Mouse (Mus musculus): ENCODE data around the gene Mapk9.

Gene Mapk9

DNA sequence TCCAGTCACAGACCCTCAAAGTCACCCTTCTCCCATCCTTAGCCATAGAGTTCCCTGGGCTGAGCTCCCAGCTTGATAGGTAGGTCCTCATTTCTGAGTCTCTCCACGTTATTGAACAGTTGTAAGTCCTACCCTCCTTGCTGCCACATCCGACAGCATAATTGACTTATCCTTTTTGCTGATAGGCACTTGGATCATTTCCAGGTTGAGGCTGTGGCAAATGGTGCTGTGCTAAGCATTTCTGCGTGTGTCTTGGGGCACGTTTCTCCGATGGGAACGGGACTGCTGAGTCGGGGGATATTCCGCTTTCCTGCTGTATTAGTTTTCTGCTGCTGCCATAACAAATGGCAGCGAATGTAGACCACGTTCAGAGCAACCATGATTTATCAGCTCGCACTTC lies 47.3 kb downstream of the Mapk9 start:
- DNase-seq (ENCODE audit: low read depth, low spot score), result no peak

DNA sequence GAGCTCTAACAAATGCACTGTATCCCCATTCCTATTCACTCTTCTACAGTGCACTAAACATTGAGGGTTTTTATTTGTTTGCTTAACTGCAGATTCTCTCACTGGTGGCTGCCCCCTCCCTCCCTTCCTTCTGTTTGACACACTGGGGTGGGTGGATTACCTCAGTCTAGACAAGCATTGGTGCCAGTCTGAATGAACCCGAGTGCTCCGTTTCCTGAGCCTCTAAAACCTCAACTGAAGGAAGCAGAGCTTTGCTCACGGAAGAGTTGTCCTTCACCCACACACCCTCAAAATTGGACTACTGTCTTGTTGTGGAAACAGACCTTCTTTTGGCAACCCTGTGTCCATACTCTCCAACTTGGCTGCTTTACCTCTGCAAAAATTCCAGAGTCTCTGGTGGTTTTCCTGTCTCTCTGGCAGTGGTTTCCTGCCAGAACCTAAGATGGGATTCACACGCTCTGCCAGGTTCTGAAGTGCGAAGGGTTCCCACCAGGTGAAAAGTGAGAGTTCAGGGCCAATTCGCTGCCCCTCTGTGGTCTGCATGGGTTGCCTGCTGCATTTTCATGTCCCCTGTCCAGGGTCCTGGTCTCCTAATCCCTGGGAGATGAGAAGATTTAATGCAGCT lies 49.5 kb downstream of the Mapk9 start:
- no peak for DNase-seq (ENCODE audit: low read depth, low spot score)

DNA sequence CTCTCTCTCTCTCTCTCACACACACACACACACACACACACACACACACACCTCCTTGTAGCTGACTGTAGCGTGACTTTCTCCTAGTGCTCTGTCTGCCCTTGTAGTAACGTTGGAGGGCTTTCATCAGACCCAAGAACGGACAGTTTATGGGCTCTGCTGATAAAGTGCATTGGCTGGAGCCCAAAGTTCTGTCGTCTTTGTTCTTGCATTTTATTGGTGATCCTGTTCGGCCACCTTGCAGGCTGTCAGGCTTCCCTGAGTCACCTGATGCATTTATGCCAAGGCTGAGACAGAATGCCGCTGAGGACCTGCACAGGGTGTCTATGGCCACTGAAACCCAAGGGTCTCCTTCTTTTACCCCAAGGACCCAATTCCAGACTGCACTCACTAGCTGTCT lies 53.5 kb downstream of the Mapk9 start:
- DNase-seq (ENCODE audit: low read depth, low spot score), result no peak

DNA sequence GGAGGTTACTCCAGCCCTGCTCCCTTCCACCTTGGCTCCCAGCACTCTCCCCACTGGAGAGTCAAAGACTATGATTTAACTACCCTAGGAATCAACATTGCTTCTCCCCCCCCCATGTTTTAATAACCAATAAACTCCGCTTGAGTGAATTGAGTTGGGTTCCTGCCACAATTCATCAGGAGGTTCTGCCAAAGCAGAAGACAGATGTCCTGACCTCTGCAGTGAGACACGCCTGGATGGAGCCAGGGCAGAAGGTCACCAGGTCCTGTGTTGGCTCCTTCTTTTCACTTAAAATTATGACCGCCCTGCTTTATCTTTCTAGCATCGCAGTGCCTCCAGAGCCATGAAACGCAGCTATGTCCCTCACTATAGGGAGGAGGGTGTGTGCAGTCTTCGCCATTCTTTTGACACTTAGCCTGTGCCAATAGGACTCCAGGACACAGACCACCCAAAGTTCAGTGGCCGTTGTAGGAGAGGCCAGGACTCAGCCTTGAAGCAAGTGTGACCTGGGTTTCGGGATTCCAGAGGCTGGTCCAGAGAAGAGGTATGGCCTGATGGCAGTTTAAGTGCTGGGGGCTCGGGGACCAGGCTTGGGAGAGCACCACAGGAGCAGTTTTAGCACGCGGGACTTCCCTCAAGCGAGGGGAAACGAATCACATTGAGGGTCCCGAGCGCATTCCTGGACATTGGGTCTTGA lies 54.6 kb downstream of the Mapk9 start:
- DNase-seq (ENCODE audit: low read depth, low spot score), result peak; percentile 43

DNA sequence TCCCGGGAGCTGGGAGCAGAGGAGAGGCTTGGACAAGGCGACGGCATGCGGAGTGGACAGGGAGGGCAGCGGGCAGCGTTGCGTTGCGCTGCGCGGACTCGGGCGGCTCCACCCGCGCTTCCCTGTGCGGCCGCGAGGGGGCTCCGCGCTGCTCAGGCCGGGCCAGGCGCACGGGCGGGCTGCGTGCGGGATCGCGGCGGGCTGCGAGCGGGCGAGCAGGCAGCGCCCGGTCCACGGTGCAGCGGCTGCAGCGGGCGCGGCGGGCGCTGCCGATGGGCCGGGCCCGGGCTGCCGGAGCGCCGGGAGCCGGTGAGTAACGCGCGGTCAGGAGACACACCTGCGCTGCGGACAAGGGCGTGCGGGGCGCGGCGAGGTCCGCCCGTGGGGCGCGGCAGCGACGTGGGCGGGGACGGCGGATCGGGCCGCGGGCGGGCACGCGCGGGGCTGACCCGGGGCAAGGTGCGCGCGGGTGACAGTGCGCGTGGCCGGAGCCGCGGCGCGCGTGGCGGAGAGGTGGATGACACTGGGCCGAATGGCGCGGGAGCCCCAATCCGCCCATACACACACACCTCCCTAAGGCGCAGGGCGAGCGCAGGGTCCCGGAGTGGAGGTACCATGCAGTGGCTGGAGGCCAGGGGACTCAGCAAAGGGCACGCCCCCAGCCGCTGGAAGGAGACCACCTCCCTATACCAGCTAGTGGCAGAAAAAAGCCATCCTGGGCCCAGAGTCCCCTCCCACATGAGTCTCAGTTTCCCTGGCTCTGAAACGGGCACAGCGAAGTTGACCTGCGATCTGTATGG lies 55.3 kb downstream of the Mapk9 start, which contains the start of gene Rasgef1c:
Gene Rasgef1c (plus strand): TSS at position 177 of the 800 bp plus-strand sequence.
- peak; percentile 64 for DNase-seq (ENCODE audit: low read depth, low spot score)

DNA sequence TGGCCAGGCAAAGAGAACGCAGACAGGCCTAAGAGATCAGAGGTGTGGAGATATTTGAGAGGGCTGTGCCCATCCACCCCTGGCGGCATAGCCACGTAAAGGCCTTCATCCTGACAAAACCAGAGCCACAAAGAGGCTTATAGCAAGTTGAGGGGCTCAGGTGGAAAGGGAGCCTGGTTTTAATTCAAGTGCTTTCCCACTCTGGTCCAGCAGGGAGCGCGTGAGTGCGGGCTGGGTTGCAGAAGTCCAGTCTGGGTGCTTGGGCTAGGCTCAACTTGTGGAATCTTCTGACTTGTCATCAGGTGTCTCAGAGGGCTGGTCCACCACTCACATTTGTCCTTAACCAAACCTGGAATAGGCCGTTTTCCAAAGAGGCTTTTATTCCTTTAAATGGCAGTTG lies 56.8 kb downstream of the Mapk9 start:
- DNase-seq (ENCODE audit: low read depth, low spot score), result peak; percentile 74

DNA sequence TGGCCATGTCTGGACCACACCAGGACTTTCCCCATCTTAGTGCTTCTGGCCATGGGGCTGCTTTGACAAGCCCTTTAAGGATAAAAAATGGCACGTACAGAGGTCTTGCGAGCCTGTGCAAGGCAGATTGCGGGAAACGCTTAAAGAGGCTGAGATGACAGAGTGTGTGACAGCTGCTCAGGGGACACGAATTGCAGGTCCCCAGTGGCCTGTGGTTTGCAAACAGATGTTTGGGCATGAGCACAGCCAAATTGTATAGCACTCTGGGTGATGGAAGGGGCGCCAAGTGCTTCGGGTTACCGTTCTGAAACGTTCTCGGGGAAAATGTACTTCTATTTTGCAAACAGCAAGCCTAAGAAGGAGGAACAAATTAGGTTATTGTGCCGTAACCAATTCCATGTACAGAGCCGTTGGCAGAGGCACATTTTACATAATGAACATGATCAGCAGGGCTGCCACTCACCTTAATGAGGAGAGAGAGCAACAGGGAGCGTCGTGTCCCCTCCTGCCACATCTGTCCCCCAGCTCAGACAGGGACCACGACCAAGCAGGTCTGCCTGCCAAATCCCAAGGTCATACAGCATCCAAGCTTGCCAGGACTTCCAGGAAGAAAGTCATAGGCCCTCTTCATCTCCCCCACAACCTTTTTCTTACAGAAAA lies 72.1 kb downstream of the Mapk9 start:
- no peak for DNase-seq (ENCODE audit: low read depth, low spot score)

DNA sequence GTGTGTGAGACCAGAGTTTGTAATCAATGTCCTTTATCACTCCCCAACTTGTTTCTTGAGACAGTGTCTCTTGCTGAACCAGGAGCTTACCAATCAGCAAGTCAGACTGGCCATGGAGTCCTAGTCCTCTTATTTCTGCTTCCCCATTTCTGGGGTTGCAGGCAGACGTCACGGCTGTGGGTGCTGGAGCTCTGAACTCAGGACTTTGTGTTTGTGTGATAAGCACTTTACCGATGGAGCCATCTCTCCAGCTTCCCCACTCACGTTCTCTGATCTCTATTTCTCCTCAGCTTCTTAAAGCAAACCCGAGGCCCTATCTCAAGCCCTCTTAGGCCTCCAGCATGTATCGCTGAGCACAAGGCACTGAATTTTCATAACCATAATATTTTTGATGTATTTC lies 72.8 kb downstream of the Mapk9 start:
- DNase-seq (ENCODE audit: low read depth, low spot score), result no peak

DNA sequence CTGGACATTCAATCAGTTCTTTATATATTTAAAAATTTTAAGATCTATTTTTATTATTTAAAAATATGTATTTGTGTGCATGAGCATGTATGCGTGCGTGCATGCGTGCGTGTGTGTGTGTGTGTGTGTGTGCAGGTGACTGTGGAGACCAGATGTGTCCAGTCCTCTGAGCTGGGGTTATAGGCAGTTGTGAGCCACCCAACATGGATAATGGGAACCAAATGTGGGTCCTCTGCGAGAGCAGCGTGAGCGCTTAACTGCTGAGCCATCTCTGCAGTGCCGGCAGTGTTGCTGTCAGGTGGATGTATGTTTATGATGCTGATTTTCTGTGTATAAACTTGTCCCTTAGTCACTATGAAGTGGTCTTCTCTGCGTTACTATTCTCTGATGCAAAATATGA lies 77.0 kb downstream of the Mapk9 start:
- no peak for DNase-seq (ENCODE audit: low read depth, low spot score)

DNA sequence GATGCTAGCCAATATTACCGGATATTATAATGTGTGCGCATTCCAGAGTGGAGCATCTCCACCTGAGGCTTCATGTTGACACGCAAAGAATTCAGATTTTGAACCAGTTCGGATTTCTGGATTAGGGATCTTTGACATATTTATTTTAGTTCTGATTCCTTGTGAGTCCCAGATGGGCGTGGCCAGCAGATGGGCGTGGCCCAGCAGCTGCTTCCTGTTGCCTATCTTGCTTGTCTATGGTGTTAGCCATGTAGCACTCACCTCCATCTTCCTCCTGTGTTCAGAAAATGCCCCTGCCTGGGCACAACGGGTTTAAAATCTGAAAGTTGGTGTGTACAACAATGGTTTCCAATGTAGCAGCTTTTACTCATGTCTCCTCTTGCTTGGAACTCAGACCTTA lies 79.6 kb downstream of the Mapk9 start:
- peak; percentile 40 for DNase-seq (ENCODE audit: low read depth, low spot score)

DNA sequence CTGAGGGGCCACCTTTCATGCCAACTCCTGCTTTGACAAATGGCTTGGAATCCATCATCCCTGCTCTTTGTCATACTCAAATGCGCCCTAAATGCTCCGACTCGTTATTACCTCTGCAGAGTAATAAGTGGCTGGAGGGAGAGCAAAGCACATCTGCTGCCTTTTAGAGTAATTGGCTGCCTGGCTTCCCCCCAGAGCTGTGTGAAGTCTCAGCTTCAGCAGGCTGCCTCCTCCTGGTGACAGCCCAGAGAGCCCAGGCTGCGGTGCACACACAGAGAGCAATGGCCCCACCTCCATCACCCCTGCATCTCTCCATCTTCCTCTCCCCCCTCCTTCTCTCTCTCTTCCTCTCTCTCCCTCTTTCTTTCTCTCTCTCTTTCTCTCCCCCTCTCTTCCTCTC lies 80.6 kb downstream of the Mapk9 start:
- DNase-seq (ENCODE audit: low read depth, low spot score), result no peak

DNA sequence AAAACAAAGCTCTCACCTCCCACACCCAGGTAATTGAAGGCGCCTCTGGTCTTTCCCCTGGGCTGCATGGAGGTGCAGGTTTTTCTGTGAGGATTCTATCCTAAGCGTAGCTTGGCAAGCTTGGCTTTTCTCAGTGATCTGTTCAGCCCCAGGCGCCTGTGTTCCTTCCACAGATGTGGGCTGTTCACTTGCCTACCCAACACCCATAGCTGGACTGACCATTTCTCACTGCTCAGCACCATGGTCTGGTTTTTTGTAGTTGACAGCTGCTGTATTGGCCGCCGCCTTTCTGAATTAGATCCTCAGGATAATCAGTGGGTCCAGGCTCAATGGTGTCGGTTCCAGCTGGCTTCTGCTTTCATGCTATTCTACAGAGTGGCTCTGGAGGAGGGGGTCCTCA lies 81.1 kb downstream of the Mapk9 start:
- no peak for DNase-seq (ENCODE audit: low read depth, low spot score)

DNA sequence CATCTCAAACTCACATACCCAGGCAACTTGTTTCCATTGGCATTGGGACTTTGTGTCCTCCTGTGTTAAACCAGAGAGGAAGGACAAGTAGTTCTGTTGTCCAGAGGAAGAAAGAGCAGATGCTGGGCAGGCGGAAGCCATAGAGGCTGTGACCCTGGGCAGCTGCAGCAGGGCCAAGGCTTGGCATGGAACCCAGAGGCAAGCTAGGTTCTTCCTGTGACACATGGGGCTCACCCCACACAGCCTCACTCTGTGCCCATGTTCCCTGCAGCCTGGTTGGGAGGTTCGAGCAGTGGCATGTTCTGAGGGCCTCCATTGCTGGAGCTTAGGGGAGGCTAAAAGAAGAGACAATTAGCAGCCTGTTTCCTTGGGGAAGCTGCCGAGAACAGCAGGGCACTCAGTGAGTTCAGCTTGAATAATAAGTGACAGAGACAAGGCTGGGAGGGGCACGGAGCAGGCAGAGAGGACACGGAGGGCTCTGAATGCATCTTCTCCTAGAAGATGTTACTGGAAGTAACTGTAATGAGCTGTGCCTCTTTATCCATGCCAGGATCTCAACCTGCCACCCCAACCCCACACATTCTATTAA lies 84.6 kb downstream of the Mapk9 start:
- no peak for DNase-seq (ENCODE audit: low read depth, low spot score)

DNA sequence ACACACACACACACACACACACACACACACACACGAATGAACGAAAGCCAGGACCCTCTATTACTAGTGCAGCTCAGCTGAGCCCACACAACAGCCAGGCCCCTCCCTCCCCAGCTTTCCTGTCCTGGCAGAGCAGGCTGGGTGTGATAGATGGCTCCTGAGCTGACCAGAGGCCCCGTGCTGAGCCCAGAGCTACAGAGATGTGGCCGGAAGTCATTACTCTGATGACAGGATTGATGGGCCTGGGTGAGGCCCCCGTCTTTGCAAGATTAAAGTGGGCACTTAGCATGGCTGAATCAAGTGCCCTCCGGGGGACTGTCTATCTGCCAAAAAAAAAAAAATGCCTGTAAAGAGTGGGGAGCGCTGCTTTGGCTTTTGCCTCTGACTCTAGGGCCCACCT lies 85.3 kb downstream of the Mapk9 start:
- DNase-seq (ENCODE audit: low read depth, low spot score), result no peak

DNA sequence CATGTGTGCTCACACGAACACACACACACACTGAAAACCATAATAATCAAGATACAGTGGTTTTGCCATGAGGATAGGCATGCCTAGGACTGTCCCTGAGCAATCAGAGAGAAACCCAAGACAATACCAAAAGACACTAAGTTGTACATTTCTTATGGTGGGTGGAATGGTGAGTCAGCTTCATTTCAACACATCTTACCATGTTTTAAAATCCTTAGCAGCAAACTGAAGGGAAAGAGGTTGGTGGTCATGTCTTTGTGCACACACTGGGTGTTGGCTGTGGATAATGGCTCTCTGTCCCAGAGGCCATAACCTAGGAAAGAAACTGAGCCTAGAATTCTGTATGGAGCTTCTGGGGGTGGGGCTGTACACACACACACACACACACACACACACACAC lies 87.3 kb downstream of the Mapk9 start:
- no peak for DNase-seq (ENCODE audit: low read depth, low spot score)

DNA sequence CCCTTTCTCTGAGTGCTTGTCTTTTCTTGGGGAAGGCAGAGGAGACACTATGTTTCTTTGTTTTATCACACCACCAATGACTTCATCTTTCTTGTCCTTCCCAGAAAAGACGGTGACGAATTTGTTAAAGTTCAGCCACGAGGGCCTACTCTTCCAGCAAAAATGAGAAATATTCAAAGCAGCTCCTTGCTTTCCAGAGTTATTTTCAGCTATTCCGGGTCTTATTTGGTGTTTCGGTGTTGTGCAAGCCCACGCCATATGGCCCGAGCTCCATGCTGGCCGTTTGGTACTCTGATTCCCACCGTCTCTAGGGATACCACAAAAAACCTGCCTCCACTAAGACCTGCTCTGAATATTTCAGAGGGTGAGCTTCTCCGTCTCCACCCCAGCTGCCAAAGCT lies 87.8 kb downstream of the Mapk9 start:
- DNase-seq (ENCODE audit: low read depth, low spot score), result no peak
